Mouse (Mus musculus) lung, postnatal 0 days (tissue): ENCODE measurements around the gene Arhgap22.

Experiments used
- CTCF ChIP-seq: IDR thresholded peaks from 2 replicates; pipeline ENCODE4 v1.5.1; 2016; ENCODE audit warnings: antibody characterized with exemption, mild to moderate bottlenecking
- EP300 ChIP-seq: IDR thresholded peaks from 2 replicates; pipeline ENCODE4 v1.6.1; 2016; ENCODE audit warnings: antibody characterized with exemption, mild to moderate bottlenecking, control low read depth

GRCm38 (mm10) chr14:33264795-33265194 lies 51.0 kb downstream of the Arhgap22 start:
- no peak for TF ChIP-seq EP300
- no peak for TF ChIP-seq CTCF
